Mouse (Mus musculus): Measurements from ENCODE around the gene Poc1b.

DNA sequence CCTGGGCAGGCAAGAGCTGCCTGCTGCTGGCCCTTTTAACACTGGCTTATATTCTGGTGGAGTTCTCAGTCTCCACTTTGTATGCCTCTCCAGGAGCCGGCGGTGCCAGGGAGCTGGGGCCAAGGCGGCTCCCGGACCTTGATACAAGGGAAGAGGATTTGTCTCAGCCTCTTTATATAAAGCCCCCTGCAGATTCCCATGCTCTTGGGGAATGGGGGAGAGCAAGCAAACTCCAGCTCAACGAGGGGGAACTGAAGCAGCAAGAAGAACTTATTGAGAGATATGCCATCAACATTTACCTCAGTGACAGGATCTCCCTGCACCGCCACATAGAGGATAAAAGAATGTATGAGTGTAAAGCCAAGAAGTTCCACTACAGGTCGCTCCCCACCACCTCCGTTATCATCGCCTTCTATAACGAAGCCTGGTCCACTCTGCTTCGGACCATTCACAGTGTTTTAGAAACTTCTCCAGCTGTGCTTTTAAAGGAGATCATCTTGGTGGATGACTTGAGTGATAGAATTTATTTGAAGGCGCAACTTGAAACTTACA lies 1.7 kb downstream of the Poc1b start:
- TF ChIP-seq CTCF (IDR thresholded peaks at IDR 0.05; ENCODE audit: control insufficient read depth, insufficient read depth, insufficient read length), result no peak
- no peak for TF ChIP-seq MYOD1 (IDR thresholded peaks at IDR 0.05; ENCODE audit: control insufficient read depth, insufficient read length, low read depth)
- TF ChIP-seq CEBPB (IDR thresholded peaks at IDR 0.05; ENCODE audit: low read depth), result no peak
- no peak for TF ChIP-seq USF1 (IDR thresholded peaks at IDR 0.05; ENCODE audit: low read depth)

All from C2C12 (cell line).